Mouse (Mus musculus): ENCODE results near the gene Catsper3.
A peak's percentile ranks its signal among the peaks of the same experiment; 100 is the strongest.

The Catsper3 gene

DNA sequence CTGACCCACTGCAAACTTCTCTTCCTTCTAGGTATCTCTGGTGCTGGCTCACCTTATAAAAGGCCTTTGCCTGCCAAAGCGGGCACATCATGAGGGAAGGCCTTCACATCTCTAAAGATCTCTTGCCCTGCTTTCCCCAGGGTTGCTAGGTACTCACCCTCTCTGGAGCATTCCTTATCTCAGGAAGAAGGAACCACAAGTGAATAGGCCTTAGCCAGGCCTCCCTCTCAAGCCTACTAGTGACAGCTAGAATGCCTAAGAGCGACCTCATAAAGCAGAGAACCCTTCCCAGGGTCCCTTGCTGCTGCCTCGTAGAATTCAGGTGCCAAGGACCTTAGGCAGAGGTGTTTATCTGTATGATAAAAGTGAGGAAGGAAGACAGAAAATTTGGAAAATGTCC, at the start of gene Catsper3:
Catsper3 (plus strand) TSS at position 301 of the 400 bp plus-strand sequence.
- DNase-seq (ENCODE audit: low spot score), result no peak

DNA sequence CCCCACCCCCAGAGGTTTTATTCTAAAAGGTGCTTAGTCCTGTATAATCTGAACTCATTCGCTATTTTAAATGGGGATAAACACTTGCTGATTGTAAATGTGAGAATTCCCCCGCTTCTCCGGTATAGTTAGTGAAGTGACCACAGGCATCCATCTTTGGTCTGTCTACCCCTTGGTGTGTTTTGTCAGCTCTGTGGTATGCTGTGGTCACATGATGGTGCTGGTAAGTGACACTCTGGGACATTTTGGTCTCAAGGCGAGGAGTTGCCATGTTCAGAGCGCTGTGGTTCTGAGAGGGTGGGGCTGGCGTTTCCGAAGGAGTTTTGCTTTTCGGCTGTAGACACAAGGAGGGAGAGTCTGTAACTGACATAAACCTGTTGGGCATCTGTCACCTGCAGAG, 46.5 kb upstream of the Catsper3 start:
- DNase-seq (ENCODE audit: low spot score), result no peak

DNA sequence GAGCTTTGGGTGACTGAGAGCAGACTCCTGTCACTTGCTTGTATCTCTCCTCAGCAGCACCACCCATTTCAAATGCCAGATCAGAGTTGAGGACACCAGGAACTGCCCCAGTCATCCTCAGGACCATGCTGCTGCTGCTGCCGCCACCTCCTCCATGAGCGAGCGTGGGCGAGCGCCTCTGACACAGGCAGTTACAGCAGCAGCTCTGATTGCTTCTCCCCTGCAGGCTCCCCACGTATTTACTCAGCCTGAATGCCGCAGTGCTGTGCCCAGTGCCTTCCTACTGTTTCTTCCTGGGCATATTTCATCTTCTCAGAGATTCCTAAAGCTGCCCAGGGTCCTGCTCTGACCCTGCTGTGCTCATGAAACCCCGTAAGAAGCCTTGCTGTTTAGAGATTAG, 42.1 kb upstream of the Catsper3 start:
- DNase-seq (ENCODE audit: low spot score), result no peak

DNA sequence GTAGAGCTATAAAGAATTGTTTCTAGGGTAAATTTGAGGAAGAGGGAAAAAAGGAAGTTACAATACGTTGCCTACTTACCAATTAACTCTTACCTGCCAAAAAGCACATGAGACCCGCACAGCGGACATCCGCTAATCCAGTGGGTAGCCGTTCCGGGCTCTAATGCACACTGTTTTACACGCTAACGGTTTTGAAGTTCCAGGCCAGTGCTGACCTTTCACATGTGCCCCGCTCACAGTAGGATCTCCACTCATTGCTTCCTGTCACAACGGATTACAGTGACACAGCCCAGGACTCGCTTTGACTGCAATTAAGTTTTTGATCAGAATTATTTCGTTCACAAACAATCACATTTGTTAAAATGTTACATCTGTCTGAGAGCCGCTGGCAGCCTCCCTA, 30.0 kb upstream of the Catsper3 start:
- no peak for DNase-seq (ENCODE audit: low spot score)

DNA sequence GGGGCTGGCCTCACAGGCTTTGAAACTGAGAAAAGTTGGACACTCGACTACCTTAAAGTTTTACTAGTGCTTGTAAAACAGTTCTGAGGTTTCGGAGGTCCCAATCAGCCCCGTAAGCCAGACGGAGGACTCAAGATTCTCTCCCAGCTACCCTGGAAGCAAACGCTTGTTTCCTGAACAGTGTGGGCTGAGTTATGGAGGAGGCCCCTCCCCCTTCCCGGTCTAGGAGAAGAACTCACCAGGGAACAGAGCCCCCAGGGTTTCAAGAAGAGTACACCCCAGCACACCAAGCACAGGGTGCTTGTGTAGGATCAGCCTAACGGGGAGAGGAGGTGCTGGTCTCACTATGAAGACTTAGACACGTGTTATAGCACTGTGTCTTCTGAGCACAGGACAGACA, 27.6 kb upstream of the Catsper3 start:
- DNase-seq (ENCODE audit: low spot score), result no peak

DNA sequence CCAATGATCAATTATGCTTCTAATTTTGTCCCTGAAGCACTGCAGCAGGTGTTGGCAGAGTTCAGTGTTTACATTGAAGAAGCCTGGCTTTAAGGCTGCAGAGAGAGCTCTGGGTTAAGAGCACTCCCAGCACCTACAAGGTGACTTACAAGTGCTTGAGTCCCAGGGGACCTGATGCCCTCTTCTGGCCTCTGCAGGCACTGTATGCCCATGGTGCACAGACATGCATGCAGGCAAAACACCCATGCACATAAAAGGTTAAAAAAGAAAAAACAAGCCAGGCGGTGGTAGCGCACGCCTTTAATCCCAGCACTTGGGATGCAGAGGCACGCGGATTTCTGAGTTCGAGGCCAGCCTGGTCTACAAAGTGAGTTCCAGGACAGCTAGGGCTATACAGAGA, 26.7 kb upstream of the Catsper3 start:
- DNase-seq (ENCODE audit: low spot score), result no peak

DNA sequence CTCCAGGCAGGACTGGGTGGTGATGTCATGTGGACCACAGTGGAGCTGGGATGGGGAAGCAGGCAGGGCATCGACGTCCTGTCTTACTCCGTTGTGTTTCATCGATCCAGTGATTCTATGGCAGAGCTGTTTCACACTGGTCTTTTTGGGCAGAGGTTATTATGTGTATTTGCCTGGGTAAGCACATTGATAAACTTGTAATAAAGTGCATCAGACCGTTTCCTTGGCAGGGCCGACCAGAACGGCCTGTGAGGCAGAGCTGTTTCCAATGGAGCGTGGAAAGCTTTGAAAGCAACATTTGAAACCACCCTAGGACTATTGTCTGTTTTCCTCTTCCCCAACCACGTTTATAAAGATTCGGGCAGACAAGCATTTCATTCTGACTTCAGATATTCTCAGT, 23.8 kb upstream of the Catsper3 start:
- DNase-seq (ENCODE audit: low spot score), result no peak

DNA sequence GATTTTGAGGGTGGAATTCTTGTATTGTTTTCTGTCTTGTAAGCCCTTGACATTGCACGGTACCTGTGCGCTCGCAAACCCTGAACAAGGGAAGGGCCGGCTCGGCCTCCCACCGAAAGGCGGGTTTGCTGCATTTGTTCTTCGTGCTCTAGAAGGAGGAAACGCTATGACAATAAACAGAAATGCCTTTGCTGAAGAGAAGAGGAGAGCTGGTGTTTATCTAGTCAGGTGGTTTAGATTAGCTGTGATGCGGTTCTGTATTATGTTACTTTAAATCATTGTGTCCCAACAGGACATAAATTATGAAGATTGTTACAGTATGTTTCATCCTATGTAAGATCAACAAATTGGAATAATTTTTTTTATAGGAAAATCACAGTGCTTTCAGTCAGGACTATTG, 22.9 kb upstream of the Catsper3 start:
- no peak for DNase-seq (ENCODE audit: low spot score)

DNA sequence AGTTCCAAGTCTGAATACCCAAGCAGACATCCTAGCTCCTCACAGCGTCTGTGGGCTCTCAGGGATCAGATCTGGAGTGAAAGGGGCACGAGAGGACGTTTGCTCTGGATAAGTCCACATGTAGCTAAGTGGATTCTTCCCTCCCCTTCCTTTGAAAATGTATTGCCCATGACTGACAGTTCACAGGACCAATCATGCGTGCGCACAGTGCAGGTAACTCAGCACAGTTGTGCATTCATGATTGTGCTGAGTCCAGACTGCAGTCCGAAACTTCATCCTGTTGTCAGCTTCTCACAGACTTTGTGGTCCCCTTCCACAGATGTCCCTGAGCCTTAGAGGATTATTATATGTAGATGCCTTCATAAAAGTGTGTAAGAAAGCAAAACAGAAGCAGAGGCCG, 10.0 kb upstream of the Catsper3 start:
- DNase-seq (ENCODE audit: low spot score), result no peak

DNA sequence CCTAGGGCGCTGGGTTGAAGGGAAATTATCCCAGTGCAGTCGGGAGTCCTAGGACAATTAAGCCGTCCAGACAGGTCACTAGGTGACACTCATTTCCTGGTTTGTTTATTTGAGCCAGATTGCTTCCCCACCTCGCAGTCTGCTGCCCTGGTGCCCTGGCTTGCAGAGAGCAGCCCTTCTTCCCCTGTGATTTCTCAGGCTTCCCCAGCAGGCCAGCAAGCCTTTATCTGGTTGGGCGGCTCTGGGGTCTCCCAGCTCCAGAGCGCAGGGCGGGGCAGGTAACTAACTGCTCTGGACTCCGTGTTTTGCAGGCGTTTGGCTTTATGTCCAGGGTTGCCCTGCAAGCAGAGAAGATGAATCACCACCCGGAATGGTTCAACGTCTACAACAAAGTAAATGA, 9.3 kb upstream of the Catsper3 start:
- DNase-seq (ENCODE audit: low spot score), result no peak

DNA sequence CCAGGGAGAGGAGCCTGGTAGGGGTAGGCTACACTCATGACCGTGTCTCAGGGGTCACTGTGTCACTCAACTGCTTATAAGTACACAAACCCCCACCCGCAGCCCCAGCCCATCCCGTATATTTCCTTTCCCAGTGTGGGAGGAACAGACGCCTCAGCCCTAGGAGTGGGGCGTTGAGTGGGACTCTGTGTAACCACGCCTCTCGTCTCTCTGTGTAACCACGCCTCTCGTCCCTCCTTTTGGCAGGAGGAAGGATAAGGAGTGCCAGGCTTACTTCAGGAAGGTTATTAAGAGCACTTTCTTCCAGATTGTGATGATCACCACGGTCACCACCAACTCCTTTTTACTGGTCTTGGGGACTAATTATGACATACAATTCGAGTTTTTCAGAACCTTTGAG, 1.8 kb downstream of the Catsper3 start:
- DNase-seq (ENCODE audit: low spot score), result no peak

DNA sequence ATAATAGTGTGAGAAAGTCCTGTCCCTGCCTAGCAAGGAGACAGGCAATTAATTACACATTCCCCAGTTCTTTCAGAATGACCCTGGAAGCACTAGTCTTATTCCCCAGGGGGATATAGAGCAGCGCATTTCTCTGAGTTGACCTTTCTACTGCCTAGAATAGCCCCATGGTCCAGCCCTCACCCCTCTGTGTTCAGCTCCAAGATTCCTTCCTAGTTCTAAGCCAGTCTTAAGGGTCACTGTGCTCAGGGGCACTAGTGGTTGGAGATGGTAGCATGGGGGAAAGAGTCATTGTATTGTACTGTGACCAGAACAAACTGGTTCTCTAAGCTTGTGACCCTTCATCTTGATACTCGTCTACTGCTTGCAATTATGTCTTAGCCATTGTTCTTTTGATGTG, 16.9 kb downstream of the Catsper3 start:
- no peak for DNase-seq (ENCODE audit: low spot score)

DNA sequence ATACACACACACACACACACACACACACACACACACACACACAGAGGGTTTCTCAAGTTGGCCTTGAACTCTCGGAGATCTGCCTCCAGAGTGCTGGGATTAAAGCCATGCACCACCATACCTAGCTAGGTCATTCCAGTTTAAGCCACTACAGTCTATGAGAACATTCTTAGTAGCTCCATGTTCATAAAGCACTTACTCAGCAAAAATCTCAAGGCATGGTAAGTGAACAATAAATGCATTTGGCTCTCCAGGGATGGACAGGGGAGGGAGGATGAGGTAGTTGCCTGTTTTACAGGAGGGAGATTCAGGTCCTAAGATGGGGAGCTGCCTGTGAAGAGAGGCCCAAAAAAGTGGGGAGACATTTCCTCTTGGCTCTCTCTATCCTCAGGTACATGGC, 19.6 kb downstream of the Catsper3 start:
- no peak for DNase-seq (ENCODE audit: low spot score)

DNA sequence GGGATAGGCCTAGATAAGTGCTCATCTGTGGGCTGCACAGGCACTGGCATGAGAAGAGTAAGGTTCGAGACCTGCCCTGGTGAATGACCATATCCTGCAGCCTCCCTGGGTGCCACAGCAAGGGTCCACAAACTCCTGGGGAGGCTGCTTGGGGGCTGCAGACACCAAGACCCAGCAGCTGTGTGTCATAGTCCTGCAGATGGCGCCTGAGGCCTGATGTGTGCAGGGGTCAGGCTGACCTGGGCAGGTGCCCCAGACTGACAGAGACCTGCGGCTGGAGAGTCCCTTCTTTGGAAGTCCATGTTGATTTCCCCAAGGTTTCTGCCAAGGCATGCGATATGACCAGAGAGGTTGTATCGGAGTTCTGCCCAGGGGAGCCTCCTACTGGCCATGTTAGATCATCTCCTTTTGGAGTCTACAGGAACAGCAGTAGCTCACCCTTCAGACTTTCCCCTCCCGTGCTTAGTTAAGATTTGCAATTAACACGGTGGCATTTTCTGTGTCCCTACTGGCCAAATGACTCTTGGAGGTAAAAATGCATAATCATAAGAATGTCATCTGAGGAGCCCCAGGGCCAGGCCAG, 24.8 kb downstream of the Catsper3 start:
- no peak for DNase-seq (ENCODE audit: low spot score)

DNA sequence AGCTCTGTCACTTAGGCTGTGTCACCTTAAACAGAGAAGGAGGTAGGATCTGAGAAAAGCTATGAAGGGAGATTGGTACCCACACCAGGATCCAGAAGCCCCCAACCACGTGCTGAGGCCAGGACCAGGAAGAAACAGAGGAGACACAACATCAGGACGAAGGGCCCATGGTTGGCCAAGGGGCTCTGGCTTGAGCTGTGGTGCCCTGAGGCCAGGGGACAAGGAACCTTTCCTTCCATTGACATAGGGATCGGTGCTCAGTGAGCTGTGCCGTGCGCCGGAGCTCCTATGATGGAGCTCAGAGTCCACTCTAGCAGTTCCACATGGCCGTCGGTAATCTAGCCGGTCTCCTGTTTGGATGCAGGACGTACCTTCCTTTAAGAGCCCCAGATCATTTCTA, 25.3 kb downstream of the Catsper3 start:
- no peak for DNase-seq (ENCODE audit: low spot score)

DNA sequence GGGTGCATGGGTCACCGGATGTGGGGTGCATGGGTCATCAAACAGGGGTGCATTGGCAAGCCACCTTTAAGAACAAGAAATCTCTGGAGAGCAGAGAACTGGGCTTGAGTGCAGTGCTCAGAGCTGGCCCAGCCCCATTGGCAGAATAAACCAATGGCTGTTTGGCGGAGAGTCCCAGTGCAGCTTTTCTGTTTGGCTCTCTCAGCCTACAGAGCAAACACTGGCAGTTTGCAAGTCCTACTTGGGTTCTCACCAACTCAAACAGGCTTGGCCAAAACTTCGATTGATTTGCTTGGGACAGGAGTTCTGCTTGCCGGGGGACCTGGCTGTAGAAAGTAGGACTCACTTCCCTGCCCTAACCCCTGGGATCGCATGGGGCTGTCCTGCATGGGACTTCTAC, 26.6 kb downstream of the Catsper3 start:
- no peak for DNase-seq (ENCODE audit: low spot score)

DNA sequence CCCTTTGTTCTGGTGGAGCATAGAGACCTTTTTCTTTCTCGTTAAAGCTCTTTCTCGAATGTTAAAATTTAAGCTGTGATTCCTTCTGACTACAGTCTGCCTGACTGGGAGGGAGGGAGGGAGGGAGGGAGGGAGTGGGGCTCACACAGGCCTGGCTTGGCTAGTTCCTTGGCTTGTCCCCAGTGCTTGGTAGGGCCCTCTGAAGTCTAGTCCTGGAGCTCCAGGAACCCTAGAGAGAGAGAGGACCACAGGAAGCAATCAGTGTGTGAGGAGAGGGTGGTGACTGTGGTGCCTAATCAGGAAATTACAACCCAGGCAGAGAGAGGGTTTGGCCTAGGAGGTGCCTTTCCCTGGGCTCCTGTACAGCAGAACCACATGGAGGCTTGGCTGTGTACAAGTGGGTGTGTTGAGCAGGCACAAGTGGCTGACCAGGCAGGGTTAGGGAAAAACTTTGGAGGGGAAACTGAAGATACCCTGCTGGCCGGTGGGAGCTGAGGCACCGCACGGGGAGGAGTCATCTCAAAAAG, 29.2 kb downstream of the Catsper3 start:
- DNase-seq (ENCODE audit: low spot score), result no peak

DNA sequence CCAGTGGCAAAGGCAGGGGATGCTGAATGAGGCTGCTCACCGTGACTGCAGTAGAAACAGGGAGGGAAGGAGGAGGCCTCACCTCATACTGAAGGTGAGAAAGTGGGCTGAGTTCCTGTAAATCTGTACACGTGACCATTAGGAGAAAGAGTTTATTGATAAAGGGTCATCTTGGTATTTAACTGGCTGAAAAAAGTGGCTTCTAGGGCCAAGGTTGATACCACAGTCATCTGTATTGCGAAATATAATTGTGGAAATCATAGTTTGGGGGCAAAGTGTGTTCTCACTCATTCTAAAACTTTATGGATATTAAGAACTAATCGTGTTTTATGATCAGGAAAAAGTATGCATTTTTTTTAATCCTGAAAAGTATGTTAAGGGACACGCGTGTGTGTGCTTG, 30.5 kb downstream of the Catsper3 start:
- DNase-seq (ENCODE audit: low spot score), result no peak

DNA sequence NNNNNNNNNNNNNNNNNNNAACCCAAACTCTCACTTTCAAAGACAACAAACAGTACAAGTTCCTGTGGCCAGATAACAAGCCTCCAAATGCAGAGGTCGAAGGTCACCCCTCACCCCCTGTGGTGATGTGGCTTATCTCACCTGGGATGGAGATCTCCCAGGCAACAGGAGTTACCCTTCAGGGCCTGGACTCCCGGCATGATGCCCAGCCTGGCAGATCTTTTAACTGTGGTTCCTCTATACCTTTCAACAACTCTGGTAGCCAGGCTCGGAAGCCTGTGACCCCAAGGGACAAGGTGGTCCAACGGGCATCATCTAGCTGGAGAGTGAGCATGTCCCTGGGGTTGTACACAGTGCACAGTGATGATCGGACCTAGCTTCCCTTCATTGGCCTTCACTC, 38.1 kb downstream of the Catsper3 start:
- DNase-seq (ENCODE audit: low spot score), result no peak

DNA sequence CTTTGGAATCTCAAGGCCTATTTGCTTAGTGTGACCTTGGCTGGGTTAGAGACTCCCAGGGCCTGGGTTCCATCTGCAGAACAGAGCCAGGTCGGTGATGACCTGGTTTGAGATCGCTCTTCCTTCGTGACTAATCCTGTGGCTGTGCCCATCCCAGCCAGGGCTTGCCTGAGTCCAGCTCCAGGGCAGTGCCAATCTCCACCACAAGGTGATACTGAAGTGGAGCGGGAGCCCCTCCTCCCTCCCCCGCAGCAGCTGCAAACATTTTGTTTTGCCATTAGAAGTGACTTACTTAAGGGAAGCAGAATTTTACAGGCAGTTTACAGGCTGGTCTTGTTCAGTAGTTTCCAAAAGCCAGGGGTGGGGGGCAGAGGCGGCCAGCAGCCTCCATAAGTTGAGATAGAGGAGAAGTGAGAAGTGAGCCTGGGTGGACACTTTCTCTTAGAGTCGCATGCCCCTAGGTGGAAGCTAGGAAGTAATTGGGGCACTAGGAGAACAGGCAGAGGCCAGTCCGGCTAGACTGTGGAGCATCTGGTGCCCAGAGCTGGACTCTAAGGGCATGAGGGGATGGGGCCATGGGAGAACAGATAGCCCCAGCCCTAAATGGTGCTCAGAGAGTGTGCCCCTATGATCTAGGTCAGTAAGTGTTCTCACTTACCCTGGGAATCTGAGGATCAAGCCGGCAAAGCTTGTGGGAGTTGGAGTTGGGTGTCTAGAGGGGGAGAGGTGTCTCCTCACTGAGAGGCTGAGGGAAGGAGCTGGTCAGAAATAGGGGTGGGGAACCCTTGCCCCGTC, 40.0 kb downstream of the Catsper3 start:
- no peak for DNase-seq (ENCODE audit: low spot score)

DNA sequence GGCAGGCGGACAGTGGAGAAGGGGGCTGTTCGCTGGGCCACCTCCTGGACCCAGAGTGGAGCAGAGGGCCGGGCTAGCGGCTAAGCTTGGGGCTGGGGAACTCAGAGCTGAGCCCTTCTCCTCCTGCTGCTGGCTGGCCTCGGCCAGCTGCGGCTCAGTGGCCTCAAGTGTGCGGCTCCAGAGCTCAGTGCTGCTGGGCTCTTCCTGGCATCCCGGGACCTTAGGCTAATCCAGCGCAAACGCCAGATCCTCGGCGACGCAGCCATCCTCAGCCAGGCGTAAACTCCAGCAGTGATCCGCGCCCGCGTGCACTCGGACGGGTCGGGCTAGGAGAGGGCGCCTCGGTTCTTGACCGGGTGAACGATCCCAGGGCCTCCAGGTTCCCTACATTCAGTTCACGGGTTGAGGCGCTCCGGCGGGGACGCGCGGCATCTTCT, 40.9 kb downstream of the Catsper3 start:
- DNase-seq (ENCODE audit: low spot score), result no peak

DNA sequence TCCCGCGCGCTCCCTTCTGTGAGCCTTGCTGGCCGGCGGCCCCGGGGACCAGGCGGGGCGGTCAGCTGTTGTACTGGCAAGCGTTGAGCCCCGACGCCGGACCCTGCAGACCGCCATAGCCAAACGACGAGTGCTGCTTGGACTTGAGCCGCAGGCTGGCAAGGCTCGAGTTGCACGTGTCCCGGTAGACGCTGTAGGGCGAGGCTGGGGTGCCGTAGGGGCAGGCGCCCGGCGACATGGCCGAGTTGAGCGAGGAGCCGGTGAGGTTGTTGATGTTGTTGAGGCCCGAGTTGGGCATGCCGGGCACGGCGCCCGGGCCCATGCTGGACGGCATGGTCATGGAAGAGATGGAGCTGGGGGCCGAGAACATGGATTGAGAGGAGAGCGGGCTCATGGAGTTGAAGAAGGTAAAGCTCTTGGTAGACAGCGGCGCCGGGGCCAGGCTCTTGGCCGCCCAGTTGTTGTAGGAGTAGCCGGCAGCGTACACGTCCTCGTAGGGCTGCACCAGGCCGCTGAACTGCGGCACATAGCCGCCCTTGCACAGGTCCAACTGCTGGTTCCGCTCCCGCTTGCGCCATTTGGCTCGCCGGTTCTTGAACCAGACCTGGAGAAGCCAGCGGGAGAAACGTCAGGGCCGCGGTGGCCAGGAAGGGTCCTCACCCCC, 41.8 kb downstream of the Catsper3 start:
- DNase-seq (ENCODE audit: low spot score), result peak; percentile 38
